Mouse (Mus musculus): Measurements from ENCODE around the gene Defb35.

DNA sequence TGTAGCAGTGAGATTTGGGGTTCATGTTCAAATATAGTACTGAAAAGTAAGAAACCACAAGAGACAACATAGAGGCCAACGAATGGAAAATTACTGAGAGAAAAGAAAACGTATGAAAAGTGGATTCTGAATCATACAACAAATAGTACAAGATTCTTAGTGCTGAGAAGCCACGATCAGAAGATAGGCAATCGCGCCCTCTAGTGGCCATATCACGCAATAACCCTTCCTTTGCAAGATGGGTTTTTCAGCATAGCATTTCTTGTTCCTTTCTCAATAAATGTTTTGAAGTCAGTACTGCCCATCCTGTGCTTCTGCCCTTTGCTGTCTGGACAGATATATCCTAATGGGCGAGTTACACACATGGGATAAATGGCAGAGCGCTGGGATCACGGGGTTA, 17.2 kb downstream of the Defb35 start:
- TF ChIP-seq POLR2A (IDR thresholded peaks at IDR 0.05; ENCODE audit: borderline replicate concordance, low read depth, low read length), result no peak
- no peak for TF ChIP-seq CTCF (IDR thresholded peaks at IDR 0.05; ENCODE audit: low read depth, low read length)

Data from bone marrow macrophage, adult 2 months (primary cell).